Mouse (Mus musculus) left cerebral cortex, adult 18-20 months (tissue): ENCODE data around the gene Rnaset2a. TPM values are rescaled to one million over a fixed set of nuclear protein-coding genes. Genes with fewer than 3 reads are reported as not detected.

Source experiments
- total RNA-seq, 2 experiments: library from RNA; stranded (reverse); gene quantifications; 2 replicates each; pipeline ENCODE4 v1.2.3; 2021

The Rnaset2a gene
- total RNA-seq, 2 experiments from 2014 or later, result 4.9 to 6.7 TPM

Other genes with a start within 250 kb of the Rnaset2a start
- gene Tagap, start 222.1 kb downstream of the Rnaset2a start, total RNA-seq, result 1 to 10 TPM; 5.3 to 5.6 TPM
- gene Rsph3a, start 202.5 kb downstream of the Rnaset2a start, total RNA-seq, result 10 to 100 TPM; 36.9 to 41.9 TPM
- gene Gm49673, start 309 bp downstream of the Rnaset2a start, total RNA-seq, result under 1 TPM; 0.26 to 0.58 TPM
- 10 to 100 TPM; 17.9 to 18.5 TPM for gene Fgfr1op, start 17.4 kb upstream of the Rnaset2a start, total RNA-seq
- gene Ccr6, start 87.9 kb upstream of the Rnaset2a start, total RNA-seq, result under 1 TPM in 1 of 2 experiments, not detected in 1; 0.46 TPM
- gene Mpc1, start 134.8 kb upstream of the Rnaset2a start, total RNA-seq, result 100 to 1,000 TPM; 161 to 169 TPM
- 10 to 100 TPM; 62.1 to 63.8 TPM for gene Sft2d1, start 163.0 kb upstream of the Rnaset2a start, total RNA-seq
- gene Prr18, start 189.4 kb upstream of the Rnaset2a start, total RNA-seq, result 10 to 100 TPM; 14.0 to 17.9 TPM
- 1 to 10 TPM in 1 of 2 experiments, under 1 TPM in 1; 0.84 to 1.3 TPM for gene T2, start 207.9 kb upstream of the Rnaset2a start, total RNA-seq